Mouse (Mus musculus) CH12.LX (cell line): ENCODE results near the gene Plxna2.

ENCODE experiments used
- CHD2 ChIP-seq: IDR thresholded peaks from 2 replicates; pipeline ENCODE4 v1.6.1; 2011; ENCODE audit warnings: low read length, improper control_type of control experiment
- CTCF ChIP-seq, 2 experiments: IDR thresholded peaks in 1 of 2; conservative IDR thresholded peaks in 1 of 2; 2 replicates each; pipeline ENCODE4 v1.5.1; 2011 to 2012; ENCODE audit warnings: low read depth in 2 of 2, low read length in 2 of 2, improper control_type of control experiment in 1 of 2, inconsistent platforms in 1 of 2, mild to moderate bottlenecking in 1 of 2, moderate library complexity in 1 of 2
- E2F4 ChIP-seq: IDR thresholded peaks from 2 replicates; pipeline ENCODE4 v1.6.1; 2011; ENCODE audit warnings: low read depth, low read length, improper control_type of control experiment; ENCODE audit not compliant: insufficient replicate concordance
- ELF1 ChIP-seq: IDR thresholded peaks from 2 replicates; pipeline ENCODE4 v1.6.1; 2014; ENCODE audit warnings: low read depth, mild to moderate bottlenecking, inconsistent platforms, low read length, improper control_type of control experiment
- GABPA ChIP-seq: IDR thresholded peaks from 2 replicates; pipeline ENCODE4 v1.6.1; 2012; ENCODE audit warnings: low read depth, low read length, improper control_type of control experiment, inconsistent platforms; ENCODE audit not compliant: insufficient replicate concordance
- HCFC1 ChIP-seq: IDR thresholded peaks from 2 replicates; pipeline ENCODE4 v1.6.1; 2012; ENCODE audit warnings: low read depth, mild to moderate bottlenecking, inconsistent platforms, low read length, improper control_type of control experiment
- MAX ChIP-seq: IDR thresholded peaks from 2 replicates; pipeline ENCODE4 v1.6.1; 2011; ENCODE audit warnings: low read length, improper control_type of control experiment
- MEF2A ChIP-seq: IDR thresholded peaks from 2 replicates; pipeline ENCODE4 v1.6.1; 2014; ENCODE audit warnings: low read depth, mild to moderate bottlenecking, inconsistent platforms, low read length, improper control_type of control experiment, borderline replicate concordance
- TCF12 ChIP-seq: IDR thresholded peaks from 2 replicates; pipeline ENCODE4 v1.6.1; 2014; ENCODE audit warnings: low read depth, mild to moderate bottlenecking, inconsistent platforms, low read length, improper control_type of control experiment
- UBTF ChIP-seq: IDR thresholded peaks from 2 replicates; pipeline ENCODE4 v1.6.1; 2012; ENCODE audit warnings: low read depth, mild to moderate bottlenecking, inconsistent platforms, low read length, improper control_type of control experiment, moderate library complexity
- USF2 ChIP-seq: conservative IDR thresholded peaks from 2 replicates; pipeline ENCODE4 v1.6.1; 2011; ENCODE audit warnings: low read depth, low read length, improper control_type of control experiment

DNA sequence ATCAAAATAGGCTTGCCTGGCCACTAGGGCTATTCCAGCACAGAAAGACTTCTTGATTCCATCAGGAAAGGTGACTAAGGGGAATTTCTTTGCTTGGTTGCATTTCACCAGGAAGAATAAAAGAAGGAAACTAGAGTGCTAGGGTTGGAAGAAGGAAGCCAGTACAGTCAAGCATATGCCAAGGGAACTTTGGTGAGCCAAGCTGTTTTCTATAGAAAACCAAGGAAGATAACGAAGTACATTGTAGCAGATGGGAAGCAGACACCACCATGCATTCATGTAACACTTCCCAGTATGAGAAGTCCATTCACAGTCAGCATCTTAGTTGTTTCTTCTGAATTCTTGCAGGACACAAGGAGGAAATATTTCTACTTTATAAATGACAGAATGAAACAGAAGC lies 5.4 kb upstream of the Plxna2 start:
- TF ChIP-seq CTCF (conservative IDR thresholded peaks at IDR 0.05 in 1 of 2, IDR thresholded peaks at IDR 0.05 in 1 of 2; ENCODE audit: low read depth in 2 of 2, low read length in 2 of 2) (no peak), TCF12 (no peak), USF2 (no peak), HCFC1 (no peak), MEF2A (no peak), ELF1 (no peak), MAX (no peak), CHD2 (no peak), E2F4 (no peak), UBTF (no peak), GABPA (no peak)
